Mouse (Mus musculus): ENCODE data around the gene Fgfr2. TPM values are rescaled to one million over a fixed set of nuclear protein-coding genes. Genes with fewer than 3 reads are reported as not detected.

Fgfr2 gene
- polyA plus RNA-seq, 1 experiment from 2014 or later, result 33.9 TPM

DNA sequence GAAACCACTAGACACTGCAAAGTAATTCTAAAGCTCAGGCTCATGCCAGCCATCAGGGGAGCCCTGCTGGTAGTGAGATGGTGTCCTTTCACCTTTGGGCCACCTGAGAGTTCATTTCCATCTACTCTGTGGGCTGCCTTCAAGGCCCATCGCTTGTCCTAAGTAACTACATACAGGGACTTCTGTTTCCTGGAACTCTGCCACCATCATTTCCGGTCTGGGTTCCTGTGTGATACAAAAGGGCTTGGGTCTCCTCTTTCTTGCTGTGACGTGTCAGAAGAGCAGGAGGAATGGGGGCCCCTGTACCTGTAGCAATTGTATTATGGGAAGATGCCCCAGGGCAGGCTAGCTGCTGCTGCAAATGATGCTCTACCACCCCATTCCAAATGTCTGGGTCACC, 884.2 kb downstream of the Fgfr2 start:
- H3K27me3 ChIP-seq, result no peaks in the 10 kb centered on the region
- ATAC-seq (ENCODE audit: low FRiP score), result no peak
- H3K27ac ChIP-seq, result no peak overlapping the region
- peaks cover 52% of the 10 kb centered on the region for H3K36me3 ChIP-seq
- peaks cover 6% of the 10 kb centered on the region; the same call in 1 of the 2 replicates for H3K4me1 ChIP-seq (replicated peaks)
- no peak overlapping the region for H3K4me3 ChIP-seq
- no peaks in the 10 kb centered on the region for H3K9me3 ChIP-seq
- WGBS, result 92% methylated on average over 3 of the region's 3 CpGs
- no peak overlapping the region for H3K9ac ChIP-seq
- no peak overlapping the region for H3K4me2 ChIP-seq

GRCm38 (mm10) chr7:132237191-132237590, 886.0 kb downstream of the Fgfr2 start:
- Histone ChIP-seq H3K27ac (no peak overlapping the region), H3K9me3 (no peaks in the 10 kb centered on the region), H3K36me3 (peaks cover 52% of the 10 kb centered on the region), H3K27me3 (no peaks in the 10 kb centered on the region), H3K9ac (no peak overlapping the region), H3K4me3 (no peak overlapping the region), H3K4me1 (replicated peaks) (peaks cover 6% of the 10 kb centered on the region; the same call in 1 of the 2 replicates), H3K4me2 (no peak overlapping the region)
- WGBS, result 86% methylated on average over 4 of the region's 4 CpGs
- no peak for ATAC-seq (ENCODE audit: low FRiP score)

DNA sequence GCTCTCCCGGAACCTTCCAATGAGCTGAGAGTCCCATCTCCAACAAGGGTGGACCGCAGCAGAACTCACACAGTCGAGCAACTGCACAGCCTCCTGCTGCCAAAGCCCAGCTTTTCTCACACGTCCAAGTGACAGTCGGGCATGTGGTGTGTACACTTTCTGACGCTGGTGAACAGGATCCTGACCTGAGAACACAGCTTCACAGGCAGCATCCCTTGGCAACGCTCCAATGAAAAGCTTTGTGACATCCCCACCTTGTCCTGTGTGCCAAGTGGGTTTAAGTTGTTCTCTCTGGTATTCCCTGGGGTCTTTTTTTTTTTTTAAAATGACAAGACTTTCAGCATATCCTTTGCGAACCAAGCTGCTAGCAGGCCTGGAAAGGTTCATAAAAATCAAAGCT, 886.4 kb downstream of the Fgfr2 start:
- peaks cover 6% of the 10 kb centered on the region; the same call in 1 of the 2 replicates for H3K4me1 ChIP-seq (replicated peaks)
- peaks cover 48% of the 10 kb centered on the region for H3K36me3 ChIP-seq
- no peak overlapping the region for H3K27ac ChIP-seq
- H3K9me3 ChIP-seq, result no peaks in the 10 kb centered on the region
- ATAC-seq (ENCODE audit: low FRiP score), result no peak
- H3K27me3 ChIP-seq, result no peaks in the 10 kb centered on the region
- no peak overlapping the region for H3K9ac ChIP-seq
- WGBS, result 77% methylated on average over 8 of the region's 8 CpGs
- no peak overlapping the region for H3K4me3 ChIP-seq
- H3K4me2 ChIP-seq, result no peak overlapping the region

DNA sequence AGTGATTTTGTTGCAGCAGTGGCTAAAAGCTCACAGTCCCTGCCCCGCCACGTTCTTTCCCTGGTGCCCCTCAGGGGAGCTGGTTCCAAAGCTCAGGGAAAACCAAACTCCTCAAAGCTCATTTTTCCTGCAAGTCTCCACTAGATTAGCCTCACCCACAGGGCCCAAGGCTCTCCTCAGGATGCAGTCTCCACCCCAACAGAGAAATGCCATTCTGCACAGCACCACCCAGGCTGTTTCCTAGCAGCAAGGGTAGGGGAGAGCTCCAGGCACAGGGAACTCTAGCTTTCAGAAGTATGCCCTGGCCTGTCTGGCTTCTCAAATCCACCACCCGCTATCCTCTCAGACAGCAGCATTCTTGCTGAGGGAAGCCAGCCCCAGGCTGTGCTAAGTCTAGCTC, 888.9 kb downstream of the Fgfr2 start:
- Histone ChIP-seq H3K4me3 (no peak overlapping the region), H3K4me1 (replicated peaks) (peaks cover 6% of the 10 kb centered on the region; the same call in 1 of the 2 replicates), H3K4me2 (no peak overlapping the region), H3K27me3 (no peaks in the 10 kb centered on the region), H3K36me3 (peaks cover 33% of the 10 kb centered on the region), H3K27ac (0 out of 2 replicates have a peak overlapping the region, but pooled peaks have one; percentile 9), H3K9me3 (no peaks in the 10 kb centered on the region), H3K9ac (no peak overlapping the region)
- WGBS, result 40% methylated on average over 3 of the region's 3 CpGs
- no peak for ATAC-seq (ENCODE audit: low FRiP score)

DNA sequence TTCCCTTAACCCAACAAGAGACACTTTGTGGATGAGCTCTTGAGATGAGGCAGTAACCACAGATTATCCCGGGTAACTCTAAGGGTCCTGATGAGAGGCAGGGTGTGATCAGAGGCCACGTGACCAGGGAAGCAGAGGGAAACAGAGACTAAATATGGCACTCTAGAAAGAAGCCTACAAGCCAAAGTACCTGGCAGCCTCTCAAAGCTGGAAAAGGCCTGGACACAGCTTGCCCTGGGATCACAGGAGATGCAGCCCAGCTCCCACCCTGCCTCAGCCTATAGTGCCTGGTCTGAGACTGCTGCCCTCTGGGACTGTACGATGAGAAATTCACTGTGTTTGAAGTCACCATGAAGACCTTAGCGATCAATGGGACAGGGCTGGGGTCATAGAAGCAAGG, 889.4 kb downstream of the Fgfr2 start:
- Histone ChIP-seq H3K4me1 (replicated peaks) (peaks cover 6% of the 10 kb centered on the region; the same call in 1 of the 2 replicates), H3K36me3 (peaks cover 28% of the 10 kb centered on the region), H3K9me3 (no peaks in the 10 kb centered on the region), H3K27ac (no peak overlapping the region), H3K27me3 (no peaks in the 10 kb centered on the region), H3K4me3 (no peak overlapping the region), H3K9ac (no peak overlapping the region), H3K4me2 (no peak overlapping the region)
- no peak for ATAC-seq (ENCODE audit: low FRiP score)
- 82% methylated on average over 4 of the region's 4 CpGs for WGBS

DNA sequence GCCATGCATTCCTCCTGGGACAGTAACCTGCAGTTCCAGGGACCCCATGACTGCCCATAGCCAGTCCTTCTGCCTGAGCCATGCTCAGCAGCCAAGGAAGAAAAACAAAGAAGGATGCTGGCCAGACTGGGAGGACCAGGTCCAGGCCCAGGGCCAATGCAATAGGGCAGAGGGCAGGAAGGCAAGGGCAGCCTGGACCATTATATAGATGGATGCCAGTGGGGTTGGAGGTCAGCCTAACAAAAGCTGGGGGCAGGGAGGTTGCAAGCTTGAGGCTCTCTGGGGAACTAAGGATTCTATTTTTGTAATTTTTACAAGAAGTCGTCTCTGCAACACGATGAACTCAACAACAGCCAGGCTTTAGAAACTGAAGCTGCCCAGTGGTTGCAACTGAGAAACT, 890.2 kb downstream of the Fgfr2 start:
- no peak for ATAC-seq (ENCODE audit: low FRiP score)
- WGBS, result 7% methylated on average over 2 of the region's 2 CpGs

GRCm38 (mm10) chr7:132231476-132231875, 891.7 kb downstream of the Fgfr2 start:
- H3K4me2 ChIP-seq, result no peak overlapping the region
- WGBS, result 90% methylated on average over 3 of the region's 3 CpGs
- H3K36me3 ChIP-seq, result peaks cover 10% of the 10 kb centered on the region
- no peaks in the 10 kb centered on the region for H3K9me3 ChIP-seq
- H3K4me3 ChIP-seq, result no peak overlapping the region
- ATAC-seq (ENCODE audit: low FRiP score), result no peak
- H3K4me1 ChIP-seq (replicated peaks), result peaks cover 10% of the 10 kb centered on the region; the same call in 1 of the 2 replicates
- no peak overlapping the region for H3K27ac ChIP-seq
- H3K27me3 ChIP-seq, result no peaks in the 10 kb centered on the region
- no peak overlapping the region for H3K9ac ChIP-seq

More for the DNA sequence above, 890.2 kb downstream of the Fgfr2 start:
- H3K27me3 ChIP-seq, result no peaks in the 10 kb centered on the region
- H3K4me1 ChIP-seq (replicated peaks), result peaks cover 6% of the 10 kb centered on the region; the same call in 1 of the 2 replicates
- H3K36me3 ChIP-seq, result peaks cover 23% of the 10 kb centered on the region
- H3K9ac ChIP-seq, result no peak overlapping the region
- H3K27ac ChIP-seq, result no peak overlapping the region
- H3K9me3 ChIP-seq, result no peaks in the 10 kb centered on the region
- no peak overlapping the region for H3K4me3 ChIP-seq
- no peak overlapping the region for H3K4me2 ChIP-seq

DNA sequence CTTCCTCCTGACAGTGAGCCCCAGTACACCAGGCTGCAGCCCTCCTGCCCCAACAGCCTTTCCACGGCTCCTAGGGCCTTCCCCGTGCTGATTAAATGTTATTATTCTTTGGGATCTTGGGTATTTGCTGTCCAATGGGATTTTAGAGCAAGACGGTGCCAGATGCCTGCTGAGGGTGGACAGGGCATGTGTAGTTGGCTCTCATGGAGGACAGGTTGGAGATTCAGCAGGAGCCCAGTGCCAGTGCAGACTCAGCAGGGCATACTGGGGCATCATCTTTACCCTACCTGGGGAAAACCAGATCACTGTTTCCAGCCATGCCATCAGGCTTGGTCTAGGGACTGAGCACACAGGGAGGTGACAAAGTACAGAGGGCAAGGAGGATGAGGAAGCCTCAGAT, 892.2 kb downstream of the Fgfr2 start:
- ATAC-seq (ENCODE audit: low FRiP score), result no peak
- H3K9me3 ChIP-seq, result no peaks in the 10 kb centered on the region
- no peak overlapping the region for H3K4me3 ChIP-seq
- H3K4me1 ChIP-seq (replicated peaks), result peaks cover 10% of the 10 kb centered on the region; the same call in 1 of the 2 replicates
- no peak overlapping the region for H3K4me2 ChIP-seq
- no peak overlapping the region for H3K27ac ChIP-seq
- no peak overlapping the region for H3K9ac ChIP-seq
- WGBS, result 78% methylated on average over 3 of the region's 3 CpGs
- peaks cover 8% of the 10 kb centered on the region for H3K36me3 ChIP-seq
- peaks cover 3% of the 10 kb centered on the region; the same call in 1 of the 2 replicates for H3K27me3 ChIP-seq

GRCm38 (mm10) chr7:132227075-132227640, 896.0 kb downstream of the Fgfr2 start:
- no peak for ATAC-seq (ENCODE audit: low FRiP score)
- H3K9me3 ChIP-seq, result no peaks in the 10 kb centered on the region
- 0 out of 2 replicates have a peak overlapping the region, but pooled peaks have one; percentile 14 for H3K27ac ChIP-seq
- H3K4me1 ChIP-seq (replicated peaks), result peaks cover 16% of the 10 kb centered on the region
- H3K4me2 ChIP-seq, result no peak overlapping the region
- WGBS, result 89% methylated on average over 8 of the region's 8 CpGs
- H3K9ac ChIP-seq, result no peak overlapping the region
- H3K4me3 ChIP-seq, result no peak overlapping the region
- no peaks in the 10 kb centered on the region for H3K36me3 ChIP-seq
- H3K27me3 ChIP-seq, result peaks cover 3% of the 10 kb centered on the region; the same call in 1 of the 2 replicates

- 66% methylated on average over 6 of the region's 6 CpGs for WGBS
- ATAC-seq (ENCODE audit: low FRiP score), result peak; percentile 52; the same call in 1 of the 2 replicates
- Histone ChIP-seq H3K36me3 (no peaks in the 10 kb centered on the region), H3K27ac (no peak overlapping the region), H3K9me3 (no peaks in the 10 kb centered on the region), H3K4me3 (no peak overlapping the region), H3K4me2 (no peak overlapping the region), H3K27me3 (peaks cover 3% of the 10 kb centered on the region; the same call in 1 of the 2 replicates), H3K9ac (no peak overlapping the region), H3K4me1 (replicated peaks) (peaks cover 16% of the 10 kb centered on the region)
Observed at GRCm38 (mm10) chr7:132226379-132227074, 896.6 kb downstream of the Fgfr2 start.

DNA sequence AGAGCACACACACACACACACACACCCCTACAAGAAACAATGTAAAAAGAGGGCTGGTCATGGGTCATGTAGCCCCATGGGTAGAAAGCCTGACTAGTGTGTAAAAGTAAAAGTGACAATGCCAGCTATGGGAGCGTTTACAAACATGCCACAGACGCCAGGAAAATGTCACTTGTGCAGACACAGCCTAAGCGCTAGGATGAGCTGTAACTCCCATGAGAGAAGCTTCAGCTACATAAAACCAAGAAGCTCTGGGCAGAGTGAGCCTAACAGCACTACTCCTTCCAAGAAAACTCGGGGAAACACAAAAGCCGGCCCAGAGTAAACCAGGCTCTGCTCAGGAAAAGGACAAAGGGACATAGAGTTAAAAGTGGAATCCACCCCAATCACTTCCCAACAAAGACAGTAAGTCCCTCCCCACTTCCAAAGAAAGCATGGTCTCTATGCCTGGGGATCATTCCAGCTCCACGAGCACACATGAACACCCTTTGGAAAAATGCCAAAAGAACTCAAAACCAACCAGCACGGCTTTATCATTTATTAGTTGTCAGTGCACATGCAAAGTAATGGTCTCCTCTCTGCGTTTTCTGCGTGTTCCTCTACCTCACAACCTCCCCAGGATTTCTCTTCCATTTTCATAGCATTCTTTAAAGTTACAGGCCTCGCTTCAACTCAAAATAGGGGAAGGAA, 899.6 kb downstream of the Fgfr2 start:
- H3K36me3 ChIP-seq, result no peaks in the 10 kb centered on the region
- no peaks in the 10 kb centered on the region for H3K9me3 ChIP-seq
- H3K4me1 ChIP-seq (replicated peaks), result peaks cover 16% of the 10 kb centered on the region
- 51% methylated on average over 10 of the region's 10 CpGs for WGBS
- no peak overlapping the region for H3K4me3 ChIP-seq
- ATAC-seq (ENCODE audit: low FRiP score), result no peak
- no peak overlapping the region for H3K27ac ChIP-seq
- H3K9ac ChIP-seq, result no peak overlapping the region
- H3K4me2 ChIP-seq, result no peak overlapping the region
- peaks cover 6% of the 10 kb centered on the region; the same call in 1 of the 2 replicates for H3K27me3 ChIP-seq

GRCm38 (mm10) chr7:132214031-132214430, 909.1 kb downstream of the Fgfr2 start:
- H3K4me2 ChIP-seq, result no peak overlapping the region
- peaks cover 4% of the 10 kb centered on the region for H3K27me3 ChIP-seq
- no peak overlapping the region for H3K27ac ChIP-seq
- no peaks in the 10 kb centered on the region for H3K36me3 ChIP-seq
- H3K9me3 ChIP-seq, result no peaks in the 10 kb centered on the region
- WGBS, result 75% methylated on average over 10 of the region's 10 CpGs
- ATAC-seq (ENCODE audit: low FRiP score), result no peak
- H3K4me3 ChIP-seq, result no peak overlapping the region
- no peak overlapping the region for H3K9ac ChIP-seq
- peaks cover 19% of the 10 kb centered on the region; the same call in 1 of the 2 replicates for H3K4me1 ChIP-seq (replicated peaks)
